Mouse (Mus musculus) midbrain, embryonic 12.5 days (tissue): ENCODE measurements around the gene Rpl9. TPM values are rescaled to one million over a fixed set of nuclear protein-coding genes. Genes with fewer than 3 reads are reported as not detected.

Experiments used
- ATAC-seq: fragments of 200-750 bp; cut with Nextera tagmentation; 2 replicates; pipeline ENCODE4 v1.8.0; 2017; ENCODE audit warnings: low read depth, moderate TSS enrichment, moderate library complexity; ENCODE audit not compliant: low FRiP score
- H3K27ac ChIP-seq: fragments of 300-500 bp; sonication (generic); replicated peaks from 2 replicates; pipeline ENCODE4 v1.5.1; 2016; ENCODE audit warnings: mild to moderate bottlenecking
- H3K27me3 ChIP-seq: fragments of 300-500 bp; sonication (generic); 2 replicates; pipeline ENCODE4 v1.6.1; 2016; ENCODE audit warnings: mild to moderate bottlenecking
- H3K36me3 ChIP-seq: fragments of 300-500 bp; sonication (generic); 2 replicates; pipeline ENCODE4 v1.6.1; 2016
- H3K4me1 ChIP-seq: fragments of 300-500 bp; sonication (generic); 2 replicates; pipeline ENCODE4 v1.6.1; 2016
- H3K4me2 ChIP-seq: fragments of 300-500 bp; sonication (generic); replicated peaks from 2 replicates; pipeline ENCODE4 v1.6.1; 2016; ENCODE audit warnings: mild to moderate bottlenecking, moderate library complexity
- H3K4me3 ChIP-seq: fragments of 300-500 bp; sonication (generic); 2 replicates; pipeline ENCODE4 v1.5.1; 2016; ENCODE audit warnings: mild to moderate bottlenecking
- H3K9ac ChIP-seq: fragments of 300-500 bp; sonication (generic); replicated peaks from 2 replicates; pipeline ENCODE4 v1.6.1; 2016; ENCODE audit warnings: mild to moderate bottlenecking, moderate library complexity
- H3K9me3 ChIP-seq: fragments of 300-500 bp; sonication (generic); 2 replicates; pipeline ENCODE4 v1.6.1; 2016; ENCODE audit warnings: mild to moderate bottlenecking
- WGBS: fragments of 180-500 bp; shearing (Covaris S2); methylation state at CpG from one replicate; pipeline ENCODE4 v1.1.7; 2016; 5-methylcytosine and 5-hydroxymethylcytosine counted together
- polyA plus RNA-seq: library from polyadenylated mRNA; unstranded; fragments of >200 nt; fragmentation: Nextera tagmentation; extraction: Ambion mirVana; gene quantifications from 2 replicates; pipeline ENCODE4 v1.2.1, GENCODE M21; 2016

Rpl9 gene
- polyA plus RNA-seq, 1 experiment from 2014 or later, result 717 TPM

DNA sequence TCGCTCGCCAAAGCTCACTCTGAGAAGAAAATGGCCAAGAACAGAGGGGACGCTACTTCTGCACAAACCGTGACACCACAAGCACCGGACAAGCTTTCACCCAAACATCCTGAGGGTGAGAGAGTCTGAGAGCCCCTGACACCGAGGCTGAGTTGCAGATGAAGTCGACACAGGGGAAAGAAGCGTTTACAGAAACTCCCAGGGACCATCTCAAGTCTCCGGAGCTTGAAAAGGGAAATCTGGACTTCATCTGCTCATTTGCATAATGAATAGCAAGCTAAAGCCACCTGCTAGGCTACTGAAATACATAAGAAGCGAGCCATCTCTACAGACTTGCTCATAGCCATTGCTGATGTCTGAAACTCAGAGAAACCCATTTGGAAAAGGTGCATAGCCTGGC lies 27.9 kb upstream of the Rpl9 start:
- H3K27me3 ChIP-seq, result no peaks in the 10 kb centered on the region
- H3K4me3 ChIP-seq, result no peak overlapping the region
- H3K9me3 ChIP-seq, result no peaks in the 10 kb centered on the region
- no peak overlapping the region for H3K9ac ChIP-seq
- 85% methylated on average over 10 of the region's 10 CpGs for WGBS
- H3K36me3 ChIP-seq, result peaks cover 59% of the 10 kb centered on the region
- no peak overlapping the region for H3K4me2 ChIP-seq
- no peak for ATAC-seq
- H3K4me1 ChIP-seq, result peaks cover 8% of the 10 kb centered on the region
- no peak overlapping the region for H3K27ac ChIP-seq

DNA sequence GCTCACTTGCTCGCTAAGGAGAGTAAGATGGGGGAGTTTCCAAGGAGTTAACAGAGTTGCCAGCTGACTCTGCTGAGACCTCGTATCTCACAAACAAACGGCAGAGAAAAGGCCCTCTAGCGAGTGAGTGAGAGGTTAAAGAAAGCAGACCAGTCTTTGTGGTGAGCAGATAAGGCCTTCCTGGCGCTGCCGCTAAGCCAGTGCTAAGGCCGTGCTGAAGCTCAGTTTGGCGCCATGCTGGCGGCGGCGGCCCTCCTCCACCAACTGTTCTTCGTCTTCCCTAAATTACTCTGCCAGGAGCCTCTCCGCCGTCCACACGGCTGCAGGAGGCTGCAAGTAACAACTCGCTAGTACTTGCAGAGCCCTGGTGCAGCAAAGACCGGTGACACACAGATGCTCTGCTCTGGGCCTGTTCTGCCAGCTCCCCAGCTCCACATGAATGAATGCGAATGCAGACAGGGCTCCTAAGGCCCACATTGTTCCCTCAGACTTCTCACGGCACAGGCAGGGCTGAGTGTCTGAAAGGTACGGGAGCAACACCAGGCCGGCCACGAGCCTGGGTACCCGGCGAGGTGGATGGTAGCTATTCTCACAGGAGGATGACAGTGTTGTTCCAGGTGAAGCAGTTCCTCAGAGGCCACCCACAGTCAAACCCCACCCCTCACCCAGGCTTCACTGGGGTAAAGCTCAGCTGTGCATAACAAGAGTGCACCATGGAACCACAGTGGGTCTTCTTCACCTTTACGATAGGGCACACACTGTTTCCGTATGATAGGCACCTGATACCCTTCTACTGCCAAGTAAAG lies 24.6 kb upstream of the Rpl9 start:
- peaks cover 45% of the 10 kb centered on the region for H3K36me3 ChIP-seq
- no peaks in the 10 kb centered on the region for H3K27me3 ChIP-seq
- peaks cover 8% of the 10 kb centered on the region for H3K4me1 ChIP-seq
- peak overlapping the region; percentile 46 for H3K9ac ChIP-seq
- no peaks in the 10 kb centered on the region for H3K9me3 ChIP-seq
- ATAC-seq, result peak; percentile 30; the same call in 1 of the 2 replicates
- H3K27ac ChIP-seq, result peak overlapping the region; percentile 54
- no peak overlapping the region for H3K4me3 ChIP-seq
- 20% methylated on average over 22 of the region's 26 CpGs for whole genome bisulfite sequencing
- H3K4me2 ChIP-seq, result 0 out of 2 replicates have a peak overlapping the region, but pooled peaks have one; percentile 21

DNA sequence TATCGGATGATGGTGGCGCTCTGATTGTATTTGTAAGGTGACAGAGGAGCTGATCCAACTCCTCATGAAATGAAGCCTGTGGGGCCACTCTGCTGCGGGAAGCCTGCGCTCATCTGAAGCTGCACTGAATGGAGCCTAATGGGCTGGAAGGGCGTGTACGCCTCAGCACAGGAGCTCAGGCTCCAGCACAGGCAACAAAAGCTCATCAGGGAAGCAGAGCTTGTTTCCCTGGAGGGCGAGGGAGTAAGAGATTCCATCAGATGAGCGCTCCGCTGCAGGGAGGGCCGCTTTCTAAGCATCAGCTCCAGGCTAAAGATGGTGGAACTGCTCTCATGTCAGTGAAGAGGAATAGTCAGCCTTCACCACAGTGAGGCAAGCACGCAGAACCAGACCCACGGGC lies 16.7 kb upstream of the Rpl9 start:
- Histone ChIP-seq H3K9ac (peak overlapping the region; percentile 26; the same call in 1 of the 2 replicates), H3K4me1 (0 out of 2 replicates have a peak, but pooled peaks cover 5% of the 10 kb centered on the region), H3K36me3 (peaks cover 63% of the 10 kb centered on the region), H3K27me3 (no peaks in the 10 kb centered on the region), H3K9me3 (no peaks in the 10 kb centered on the region), H3K27ac (peak overlapping the region; percentile 27; the same call in 1 of the 2 replicates), H3K4me2 (no peak overlapping the region), H3K4me3 (no peak overlapping the region)
- ATAC-seq, result no peak
- 25% methylated on average over 12 of the region's 12 CpGs for WGBS

DNA sequence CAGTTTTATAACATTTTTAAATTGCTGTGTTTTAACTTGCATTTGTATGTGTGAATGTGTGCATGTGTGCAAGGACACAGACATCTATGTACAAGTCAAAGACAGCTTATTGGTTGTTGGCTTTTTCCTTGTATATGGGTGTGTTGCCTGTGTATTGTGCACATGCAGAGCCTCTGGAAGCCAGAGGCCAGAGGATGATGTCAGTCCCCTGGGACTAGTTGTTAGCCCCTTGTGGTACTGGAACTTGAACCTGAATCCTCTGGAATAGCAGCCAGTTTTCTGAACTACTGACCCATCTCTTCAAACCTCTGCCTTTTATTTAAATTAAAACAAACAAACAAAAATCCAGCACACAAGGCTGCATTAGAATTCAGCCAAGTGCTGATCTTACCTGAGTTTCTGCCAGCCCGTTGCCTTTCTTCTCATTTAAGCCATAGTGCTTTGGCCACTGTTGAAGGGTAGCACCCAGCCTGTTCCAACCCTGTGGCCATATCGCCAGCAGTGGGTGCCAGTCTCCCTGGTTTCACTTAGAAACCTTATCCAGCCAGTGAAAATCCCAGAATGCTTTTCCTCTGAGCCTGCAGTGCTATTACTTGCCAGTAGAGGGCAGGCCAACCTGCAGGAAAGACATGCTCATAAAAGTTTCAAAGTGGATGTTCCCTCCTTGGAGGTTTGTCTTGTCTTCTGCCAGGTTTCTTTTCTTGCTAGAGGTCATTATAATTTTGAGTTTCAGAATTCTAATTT lies 10.2 kb upstream of the Rpl9 start:
- H3K4me1 ChIP-seq, result no peaks in the 10 kb centered on the region
- WGBS, result 26% methylated on average over 2 of the region's 2 CpGs
- peaks cover 85% of the 10 kb centered on the region for H3K36me3 ChIP-seq
- H3K27me3 ChIP-seq, result no peaks in the 10 kb centered on the region
- no peak overlapping the region for H3K4me2 ChIP-seq
- no peak overlapping the region for H3K9ac ChIP-seq
- H3K4me3 ChIP-seq, result no peak overlapping the region
- peak; percentile 44; the same call in 1 of the 2 replicates for ATAC-seq
- H3K9me3 ChIP-seq, result no peaks in the 10 kb centered on the region
- H3K27ac ChIP-seq, result no peak overlapping the region

DNA sequence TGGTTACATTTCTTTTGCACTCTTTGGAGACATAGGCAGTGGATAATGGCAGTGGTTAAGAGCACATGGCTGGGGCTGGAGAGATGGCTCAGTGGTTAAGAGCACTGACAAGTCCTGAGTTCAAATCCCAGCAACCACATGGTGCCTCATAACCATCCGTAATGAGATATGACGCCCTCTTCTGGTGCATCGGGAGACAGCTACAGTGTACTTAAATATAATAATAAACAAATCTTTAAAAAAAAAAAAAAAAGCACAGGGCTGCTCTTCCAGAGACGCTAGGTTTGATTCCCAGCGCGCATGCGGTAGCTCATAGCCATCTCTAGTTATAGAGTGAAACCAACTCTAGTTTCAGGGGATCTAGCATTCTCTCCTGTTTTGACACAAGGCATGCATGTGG lies 3.2 kb upstream of the Rpl9 start:
- no peak overlapping the region for H3K4me2 ChIP-seq
- peaks cover 18% of the 10 kb centered on the region for H3K4me1 ChIP-seq
- WGBS, result 94% methylated on average over 7 of the region's 7 CpGs
- no peak overlapping the region for H3K9ac ChIP-seq
- no peaks in the 10 kb centered on the region for H3K9me3 ChIP-seq
- H3K27ac ChIP-seq, result no peak overlapping the region
- no peaks in the 10 kb centered on the region for H3K27me3 ChIP-seq
- peaks cover 51% of the 10 kb centered on the region for H3K36me3 ChIP-seq
- ATAC-seq, result no peak
- H3K4me3 ChIP-seq, result no peak overlapping the region

DNA sequence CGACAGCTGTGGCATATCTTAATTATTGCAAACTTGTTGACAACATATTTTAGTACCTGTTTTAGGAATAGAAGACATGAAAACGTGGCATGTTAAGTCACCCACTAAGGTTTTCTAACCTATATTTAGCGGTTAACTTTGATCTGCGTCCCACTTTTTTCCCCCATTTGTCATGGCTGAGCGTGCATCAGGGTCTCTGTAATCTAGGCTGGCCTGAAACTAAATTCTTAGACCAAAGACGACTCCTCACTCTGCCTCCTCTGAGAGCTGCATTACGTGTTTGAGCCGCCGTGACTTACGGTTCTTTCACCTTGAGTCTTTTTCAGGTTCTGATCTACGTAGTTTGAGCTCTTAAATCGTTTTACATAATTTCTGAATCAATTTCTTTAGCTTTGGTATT lies 509 bp upstream of the Rpl9 start:
- Histone ChIP-seq H3K4me3 (peak overlapping the region; percentile 98), H3K4me1 (peaks cover 28% of the 10 kb centered on the region), H3K9me3 (no peaks in the 10 kb centered on the region), H3K27me3 (no peaks in the 10 kb centered on the region), H3K4me2 (peak overlapping the region; percentile 75), H3K9ac (peak overlapping the region; percentile 63), H3K36me3 (peaks cover 49% of the 10 kb centered on the region), H3K27ac (0 out of 2 replicates have a peak overlapping the region, but pooled peaks have one; percentile 50)
- ATAC-seq, result peak; percentile 20; the same call in 1 of the 2 replicates
- WGBS, result 4% methylated on average over 12 of the region's 12 CpGs

DNA sequence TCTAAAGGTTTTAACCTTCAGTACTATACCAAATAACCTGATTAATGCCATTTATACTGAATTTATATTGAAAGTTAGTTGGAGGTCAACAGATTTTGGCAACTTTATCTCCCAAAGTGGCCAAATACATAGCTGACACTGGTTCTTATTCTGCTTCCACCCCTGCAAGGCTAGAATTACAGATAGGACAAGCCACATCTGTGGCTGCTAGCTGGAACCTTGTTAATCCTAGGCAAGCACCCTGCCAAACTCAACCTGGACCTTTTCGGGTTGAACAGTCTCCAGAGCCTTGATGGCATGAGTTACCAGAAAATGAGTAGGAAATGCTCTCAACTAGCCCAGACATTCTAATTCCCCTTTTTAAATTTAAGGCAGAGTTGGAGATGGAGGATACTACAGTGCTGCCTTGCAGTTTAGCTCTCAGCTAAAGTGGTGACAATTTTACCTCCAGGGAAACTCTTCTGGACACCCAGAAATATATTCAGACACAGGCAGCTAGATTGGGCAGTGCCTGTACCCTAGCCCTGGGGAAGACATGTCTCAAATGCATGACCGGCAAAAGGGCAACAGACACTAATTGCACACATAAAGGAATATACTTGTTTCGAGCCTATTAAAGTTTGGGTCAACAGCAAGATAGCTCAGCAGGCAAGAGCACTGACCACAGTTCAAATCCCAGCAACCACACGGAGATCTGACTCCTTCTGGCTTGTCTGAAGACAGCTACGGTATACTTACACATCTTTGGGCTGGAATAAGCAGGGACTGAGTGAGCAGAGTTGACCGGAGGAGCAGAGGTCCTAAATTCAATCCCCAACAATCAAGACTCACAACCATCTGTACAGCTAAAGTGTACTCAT lies 4.0 kb downstream of the Rpl9 start:
- no peak overlapping the region for H3K4me2 ChIP-seq
- no peaks in the 10 kb centered on the region for H3K27me3 ChIP-seq
- peaks cover 35% of the 10 kb centered on the region for H3K36me3 ChIP-seq
- 76% methylated on average over 6 of the region's 6 CpGs for WGBS
- H3K9me3 ChIP-seq, result no peaks in the 10 kb centered on the region
- H3K27ac ChIP-seq, result no peak overlapping the region
- H3K4me1 ChIP-seq, result peaks cover 23% of the 10 kb centered on the region
- H3K4me3 ChIP-seq, result no peak overlapping the region
- no peak overlapping the region for H3K9ac ChIP-seq
- ATAC-seq, result no peak

DNA sequence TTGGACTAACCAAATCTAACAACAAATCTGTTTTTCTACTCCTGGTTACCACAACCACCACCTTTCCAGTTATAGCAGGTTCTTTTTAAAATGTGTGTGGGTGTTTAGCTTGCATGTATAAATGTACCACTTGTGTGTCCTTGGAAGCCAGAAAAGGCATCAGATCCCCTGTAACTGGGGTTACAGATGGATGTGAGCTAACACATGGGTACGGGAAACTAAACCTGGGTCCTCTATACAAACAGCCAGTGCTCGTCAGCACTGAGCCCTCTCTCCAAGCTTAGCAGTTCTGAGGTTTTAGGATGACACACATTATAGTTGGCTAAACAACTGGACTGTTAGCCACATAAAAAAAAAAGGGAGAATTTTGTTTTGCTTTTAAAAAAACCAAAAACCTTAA lies 5.5 kb downstream of the Rpl9 start:
- no peak overlapping the region for H3K4me2 ChIP-seq
- H3K4me3 ChIP-seq, result no peak overlapping the region
- H3K27ac ChIP-seq, result no peak overlapping the region
- H3K9ac ChIP-seq, result no peak overlapping the region
- H3K4me1 ChIP-seq, result peaks cover 21% of the 10 kb centered on the region
- peaks cover 35% of the 10 kb centered on the region for H3K36me3 ChIP-seq
- WGBS, result 67% methylated on average over 2 of the region's 2 CpGs
- no peak for ATAC-seq
- no peaks in the 10 kb centered on the region for H3K9me3 ChIP-seq
- H3K27me3 ChIP-seq, result no peaks in the 10 kb centered on the region

DNA sequence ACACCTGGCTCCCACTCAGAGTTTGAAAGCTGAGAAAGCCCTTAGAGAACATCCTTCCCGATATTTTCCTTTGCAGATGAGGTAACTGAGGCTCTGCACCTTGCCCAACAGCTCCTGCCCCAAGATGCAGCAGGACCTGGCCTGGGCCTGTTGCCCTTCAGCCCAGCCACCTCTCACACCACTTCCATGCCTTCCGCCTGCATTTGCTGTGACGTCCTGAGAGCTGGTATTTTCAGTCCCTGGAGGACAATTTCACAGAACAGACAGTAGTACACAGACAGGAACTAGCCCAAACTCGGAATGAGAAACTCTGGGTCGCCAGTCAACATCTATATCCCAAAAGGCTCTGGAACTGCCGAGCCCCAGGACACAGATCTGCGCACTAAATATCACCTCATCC lies 16.5 kb downstream of the Rpl9 start:
- ATAC-seq, result no peak
- H3K27ac ChIP-seq, result no peak overlapping the region
- no peaks in the 10 kb centered on the region for H3K4me1 ChIP-seq
- WGBS, result 86% methylated on average over 7 of the region's 7 CpGs
- no peak overlapping the region for H3K4me3 ChIP-seq
- no peaks in the 10 kb centered on the region for H3K36me3 ChIP-seq
- H3K27me3 ChIP-seq, result no peaks in the 10 kb centered on the region
- H3K9ac ChIP-seq, result no peak overlapping the region
- no peaks in the 10 kb centered on the region for H3K9me3 ChIP-seq
- H3K4me2 ChIP-seq, result no peak overlapping the region

DNA sequence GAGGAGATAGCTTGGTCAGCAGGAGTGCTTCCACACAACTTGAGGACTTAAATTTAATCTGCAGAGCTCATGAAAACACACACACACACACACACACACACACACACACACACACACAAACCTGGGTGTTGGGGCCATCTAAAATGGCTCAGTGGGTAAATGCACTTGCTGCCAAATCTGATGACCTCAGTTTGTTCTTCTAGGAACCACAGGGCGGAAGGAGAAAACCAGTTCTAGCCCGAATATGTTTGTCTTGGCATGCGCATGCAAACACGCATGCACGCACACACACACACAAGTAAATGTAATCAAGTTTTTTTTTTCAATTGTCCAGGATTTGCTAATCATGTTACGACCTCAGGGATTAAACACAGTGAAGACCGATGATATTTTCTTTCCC lies 19.7 kb downstream of the Rpl9 start:
- 94% methylated on average over 7 of the region's 7 CpGs for WGBS
- no peaks in the 10 kb centered on the region for H3K27me3 ChIP-seq
- no peak for ATAC-seq
- H3K4me3 ChIP-seq, result no peak overlapping the region
- no peak overlapping the region for H3K9ac ChIP-seq
- no peak overlapping the region for H3K4me2 ChIP-seq
- H3K27ac ChIP-seq, result no peak overlapping the region
- no peaks in the 10 kb centered on the region for H3K36me3 ChIP-seq
- H3K9me3 ChIP-seq, result no peaks in the 10 kb centered on the region
- H3K4me1 ChIP-seq, result no peaks in the 10 kb centered on the region

DNA sequence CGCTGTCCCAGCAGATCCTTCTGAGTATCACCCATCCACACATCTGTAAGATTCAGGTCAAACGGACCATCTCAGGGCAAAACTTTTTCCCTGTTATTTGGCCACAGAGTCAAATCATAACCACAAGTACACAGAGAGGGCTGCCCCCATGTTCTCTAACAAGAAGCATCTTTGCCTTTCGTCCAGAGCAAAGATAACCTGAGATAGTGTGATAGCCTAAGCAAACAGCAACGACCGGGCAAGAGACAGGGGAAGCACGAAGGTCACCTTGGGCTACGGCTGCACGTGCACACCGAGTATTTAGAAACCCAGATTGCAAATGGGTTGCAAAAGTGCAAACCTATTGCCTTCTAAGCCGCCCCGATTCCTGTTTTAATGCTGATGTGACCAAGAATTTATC lies 23.4 kb downstream of the Rpl9 start:
- Histone ChIP-seq H3K27me3 (no peaks in the 10 kb centered on the region), H3K9me3 (no peaks in the 10 kb centered on the region), H3K27ac (no peak overlapping the region), H3K4me2 (no peak overlapping the region), H3K36me3 (no peaks in the 10 kb centered on the region), H3K4me1 (no peaks in the 10 kb centered on the region), H3K4me3 (no peak overlapping the region), H3K9ac (no peak overlapping the region)
- 90% methylated on average over 11 of the region's 11 CpGs for WGBS
- no peak for ATAC-seq
